Mouse (Mus musculus): ENCODE results near the gene Pnkd.

- TF ChIP-seq CTCF (conservative IDR thresholded peaks at IDR 0.05; ENCODE audit: low read length) = no peak
- no peak for TF ChIP-seq NANOG (IDR thresholded peaks at IDR 0.05; ENCODE audit: borderline replicate concordance, low read length)
These were observed 10.2 kb downstream of the Pnkd start for GRCm38 (mm10) chr1:74294733-74295455.

Data from E14TG2a.4 (cell line).